Mouse (Mus musculus) cortical plate, adult 2 months (tissue): ENCODE measurements at regions not wholly inside any gene's neighbourhood (a gene's known extent, or its start where the extent isn't known, plus 50 kb on each side); places are given as distances from the start of the nearest gene placed in this dataset.

Source experiments
- CTCF ChIP-seq: fragments of 200-500 bp; IDR thresholded peaks from 2 replicates; pipeline ENCODE4 v1.5.1; 2011; ENCODE audit warnings: mild to moderate bottlenecking, control low read depth, low read length; ENCODE audit not compliant: insufficient read depth; ENCODE audit errors: extremely low read depth
- POLR2A ChIP-seq: fragments of 200-500 bp; IDR thresholded peaks from 2 replicates; pipeline ENCODE4 v1.6.1; 2011; ENCODE audit warnings: mild to moderate bottlenecking, low read length, control low read depth; ENCODE audit not compliant: insufficient read depth; ENCODE audit errors: extremely low read depth

GRCm38 (mm10) chr4:62775005-62775609 is 190.3 kb upstream of the Zfp618 start:
- TF ChIP-seq CTCF (no peak), POLR2A (no peak)
